Mouse (Mus musculus) adrenal gland, adult 18-20 months (tissue): ENCODE results near the gene Crocc2. TPM values are rescaled to one million over a fixed set of nuclear protein-coding genes. Genes with fewer than 3 reads are reported as not detected.
"Not testable (repeated sequence)": the region's sequence is repeated elsewhere in the genome, so short reads cannot be mapped to it uniquely, and the experiment has no call there.

Source experiments
- DNase-seq, 2 experiments: peaks; one replicate each; pipeline ENCODE4 v3.0.0; 2021 to 2022; ENCODE audit warnings: low spot score in 2 of 2
- total RNA-seq, 2 experiments: library from RNA; stranded (reverse); gene quantifications; 1 replicate in 1 of 2; 2 replicates in 1 of 2; pipeline ENCODE4 v1.2.3; 2021

The Crocc2 gene
- total RNA-seq, 2 experiments from 2014 or later = 0.03 TPM; not detected in 1

DNA sequence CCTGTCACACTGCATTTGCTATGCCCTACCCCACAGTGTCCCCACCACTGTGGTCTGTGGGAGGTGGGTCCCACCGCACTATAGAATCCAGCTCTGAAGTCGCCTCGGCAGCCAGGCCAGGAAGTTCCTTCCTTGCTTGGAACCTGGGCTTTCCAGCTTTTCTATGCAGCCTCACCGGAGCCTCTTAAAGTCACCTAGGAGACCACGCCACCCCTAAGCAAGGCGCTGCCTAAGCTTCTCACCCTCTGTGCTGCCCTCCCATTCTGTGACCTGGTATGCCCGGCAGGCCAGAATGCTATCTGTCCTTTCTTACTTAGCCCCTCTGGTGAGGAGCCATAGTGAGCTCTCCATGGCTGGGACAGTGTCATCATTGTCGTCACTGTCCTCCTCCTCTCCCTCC is 7.2 kb upstream of the Crocc2 start:
- no peak for DNase-seq

DNA sequence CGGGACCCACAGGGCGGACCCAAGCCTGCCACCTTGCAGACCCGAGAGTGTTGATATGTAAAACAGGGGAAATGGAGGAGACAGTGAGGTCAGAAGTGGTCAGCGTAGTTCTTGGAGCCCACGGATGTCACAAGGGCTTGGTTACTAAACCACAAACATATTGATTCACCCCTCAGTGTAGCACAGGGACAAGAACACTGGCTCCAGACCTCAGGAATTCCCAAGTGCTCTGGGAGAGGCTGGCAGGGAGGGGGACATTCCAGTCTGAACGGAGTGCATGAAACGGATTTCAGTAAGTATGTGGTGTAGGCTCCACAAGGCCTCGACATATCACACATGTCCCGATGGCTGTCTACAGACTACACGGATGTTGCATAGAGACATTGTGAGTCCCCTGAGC is 6.6 kb upstream of the Crocc2 start:
- no peak for DNase-seq

DNA sequence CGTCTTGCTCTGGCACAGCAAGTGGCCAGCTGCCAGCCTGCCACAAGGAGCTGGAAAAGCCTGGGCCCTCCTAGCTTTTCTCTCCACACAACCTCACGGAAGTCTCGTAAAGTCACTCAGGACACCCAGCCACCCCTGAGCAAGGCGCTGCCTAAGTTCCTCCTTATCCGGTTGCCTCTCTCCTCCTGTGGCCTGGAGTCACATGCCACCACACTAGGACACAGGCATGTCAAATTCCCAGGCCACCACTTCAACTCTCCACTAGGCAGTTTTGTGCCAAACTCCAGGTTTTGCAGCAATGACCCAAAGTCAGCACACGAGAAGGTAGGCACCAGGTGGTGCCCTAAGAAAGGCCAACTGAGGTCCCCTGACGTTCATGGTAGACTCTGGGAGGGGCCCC is 5.9 kb upstream of the Crocc2 start:
- no peak for DNase-seq

DNA sequence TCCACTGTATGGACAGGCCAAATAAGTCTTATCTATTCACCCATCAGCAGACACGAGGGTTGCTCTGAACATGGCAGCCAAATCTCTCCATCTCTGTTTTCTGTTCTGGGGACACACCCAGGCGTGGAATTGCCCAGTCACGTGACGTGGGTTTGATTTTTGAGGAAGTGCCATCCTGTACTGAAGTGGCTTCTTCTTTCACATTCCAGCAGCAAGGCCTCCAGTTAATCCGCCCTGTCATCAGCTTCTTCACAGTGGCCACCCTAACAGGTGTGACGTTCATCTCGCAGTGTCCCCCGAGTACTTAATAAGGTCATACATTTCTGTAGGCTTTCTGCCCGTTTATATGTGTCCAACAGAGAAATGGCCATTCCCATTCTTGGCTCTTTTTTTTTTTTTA is 3.1 kb upstream of the Crocc2 start:
- DNase-seq = no peak

DNA sequence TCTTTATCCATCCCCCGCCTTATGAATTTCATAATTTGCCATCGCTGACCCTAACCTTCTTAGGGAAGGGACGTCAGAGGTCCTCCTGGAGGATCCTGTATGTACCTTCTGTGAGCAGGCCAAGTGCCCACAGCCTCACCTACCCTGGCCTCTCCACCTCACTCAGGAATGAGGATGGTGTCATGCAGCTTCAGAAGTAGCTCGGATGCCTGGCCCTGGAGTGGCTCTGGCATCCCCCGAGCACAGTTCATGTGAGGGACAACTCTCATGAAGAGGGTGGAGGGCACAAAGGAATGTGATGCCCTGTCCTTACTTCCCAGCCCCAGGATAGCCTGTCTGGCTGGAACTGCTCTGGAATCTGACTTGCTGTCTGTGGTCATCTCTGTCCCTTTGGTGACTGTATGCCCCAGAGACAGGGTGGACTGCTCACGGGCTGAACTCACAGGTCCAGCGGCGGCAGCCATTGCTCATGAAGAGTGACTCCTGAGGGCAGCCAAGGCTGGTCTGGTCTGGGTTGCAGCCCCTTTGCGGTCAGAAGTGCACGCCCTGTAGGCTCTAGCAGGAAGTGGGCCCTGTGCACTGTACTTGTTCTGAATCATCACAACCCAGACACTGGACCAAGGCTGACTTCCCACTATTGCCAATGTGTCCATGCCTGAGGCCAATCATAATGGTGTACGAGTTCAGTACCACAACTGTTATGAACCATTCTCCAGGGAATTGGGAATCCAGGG is 2.0 kb upstream of the Crocc2 start:
- DNase-seq = no peak

DNA sequence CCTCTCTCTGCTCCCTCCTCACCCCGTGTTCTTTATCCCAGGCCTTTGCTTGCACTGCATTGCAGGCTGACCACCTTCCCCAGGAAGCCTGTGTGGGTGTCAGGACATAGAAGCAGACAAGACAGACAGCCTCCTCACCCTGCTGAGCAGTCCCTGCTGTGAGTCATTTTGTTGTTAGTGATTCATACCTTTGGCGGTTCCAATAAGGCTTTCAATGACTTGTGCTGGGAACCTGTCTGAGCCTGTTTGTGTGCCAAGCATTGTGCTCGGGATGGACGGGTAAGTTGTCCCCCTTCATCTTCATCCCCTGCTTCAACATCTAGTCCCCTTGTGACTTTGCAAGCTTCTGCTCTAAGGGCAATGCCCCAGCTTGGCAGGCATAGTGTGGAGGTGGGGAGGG is 5.1 kb downstream of the Crocc2 start:
- DNase-seq = no peak

DNA sequence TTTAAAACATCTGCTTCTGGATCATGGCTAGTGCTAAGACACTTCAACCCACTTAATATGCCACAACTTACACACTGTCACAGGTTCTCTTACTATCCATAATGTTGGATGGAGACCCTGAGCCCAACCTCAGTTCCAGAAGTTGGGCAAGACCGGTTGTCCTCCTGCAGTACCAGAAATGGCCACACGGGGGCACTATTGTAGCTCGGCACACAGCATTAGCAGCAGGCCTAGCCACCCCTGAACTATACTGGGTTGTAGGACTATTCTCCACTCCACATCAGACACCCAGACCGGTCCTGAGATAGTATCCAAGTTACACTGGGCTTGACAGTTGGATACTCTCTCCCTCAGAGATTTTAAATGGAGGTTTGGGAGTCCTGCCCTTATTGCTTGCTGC is 5.9 kb downstream of the Crocc2 start:
- DNase-seq = peak; percentile 74 to 83

DNA sequence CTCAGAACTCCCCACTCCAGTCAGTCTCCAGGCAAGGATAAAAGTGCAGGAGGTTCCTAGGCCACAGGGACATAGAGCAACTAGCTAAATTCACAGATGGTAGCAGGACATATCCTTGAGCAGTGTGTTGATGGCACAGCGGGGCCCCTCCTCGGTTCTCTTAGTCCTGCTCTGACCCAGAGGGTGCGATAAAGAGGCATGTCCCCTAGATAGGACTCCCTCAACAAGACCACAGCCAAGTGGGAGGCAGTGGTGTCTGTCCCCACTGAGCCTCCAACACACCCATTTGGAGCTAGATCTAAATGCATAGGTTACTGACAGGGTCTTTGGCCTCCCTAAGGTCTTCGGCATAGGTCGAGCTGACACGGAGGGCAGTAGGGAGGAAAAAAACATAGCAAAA is 7.3 kb downstream of the Crocc2 start:
- no peak for DNase-seq

DNA sequence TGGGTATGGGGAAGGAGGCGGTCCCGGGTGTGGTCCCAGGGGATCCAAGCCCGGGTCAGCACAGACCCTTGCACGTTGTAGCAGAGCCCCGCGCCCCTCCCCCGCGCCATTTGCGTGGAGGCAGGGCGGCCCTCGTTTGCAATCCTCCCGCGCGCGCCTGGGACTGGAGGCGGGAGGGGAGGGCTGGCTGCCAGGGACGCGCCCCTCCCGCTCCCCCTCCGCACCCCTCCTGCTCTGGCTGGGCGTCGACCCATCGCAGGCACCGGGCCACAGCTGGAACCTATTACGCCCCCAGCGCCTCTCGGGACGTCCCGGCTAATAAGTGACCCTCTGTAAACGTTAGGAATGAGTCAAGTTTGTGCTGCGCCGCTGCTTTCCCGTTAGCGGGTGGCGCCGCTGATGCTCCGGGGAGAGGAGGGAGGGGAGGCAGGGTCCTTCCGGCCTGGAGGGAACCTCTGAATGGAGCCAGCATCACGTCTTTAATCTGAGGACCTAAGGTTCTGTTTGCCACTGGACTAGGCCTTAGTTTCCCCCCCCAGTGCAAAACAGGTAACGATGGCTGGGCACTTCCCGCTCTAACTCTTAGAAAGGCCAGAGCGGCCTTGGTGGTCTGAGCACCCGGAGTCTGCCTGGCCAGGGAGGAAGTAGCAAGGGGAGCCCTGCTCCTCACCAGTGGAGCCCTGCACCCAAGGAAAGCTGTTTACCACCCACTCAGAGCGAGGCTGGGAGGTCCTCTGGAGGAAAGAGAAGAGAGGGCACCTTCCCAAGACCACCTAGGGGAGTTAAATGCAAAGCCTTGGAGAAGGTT is 8.2 kb downstream of the Crocc2 start:
- DNase-seq = peak; percentile 23 to 57

DNA sequence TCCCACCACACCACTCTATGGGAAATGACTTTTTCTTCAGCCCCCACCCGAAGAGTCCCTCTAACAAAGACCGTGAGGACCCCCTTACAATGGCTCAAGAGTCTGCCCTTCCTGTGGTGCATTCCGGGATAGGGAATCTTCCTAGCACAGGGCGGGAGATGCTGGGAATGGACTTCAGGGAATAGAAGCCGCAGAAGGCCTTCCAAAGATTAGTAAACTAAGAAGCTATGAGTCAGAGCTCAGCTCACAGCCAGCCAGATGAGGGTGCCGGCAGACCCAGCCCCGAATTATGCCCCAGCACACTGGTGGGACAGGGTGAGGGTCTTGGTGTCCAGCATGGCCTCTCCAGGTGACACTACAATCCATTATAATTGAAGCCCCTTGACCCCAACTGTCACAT is 13.8 kb downstream of the Crocc2 start:
- no peak for DNase-seq

DNA sequence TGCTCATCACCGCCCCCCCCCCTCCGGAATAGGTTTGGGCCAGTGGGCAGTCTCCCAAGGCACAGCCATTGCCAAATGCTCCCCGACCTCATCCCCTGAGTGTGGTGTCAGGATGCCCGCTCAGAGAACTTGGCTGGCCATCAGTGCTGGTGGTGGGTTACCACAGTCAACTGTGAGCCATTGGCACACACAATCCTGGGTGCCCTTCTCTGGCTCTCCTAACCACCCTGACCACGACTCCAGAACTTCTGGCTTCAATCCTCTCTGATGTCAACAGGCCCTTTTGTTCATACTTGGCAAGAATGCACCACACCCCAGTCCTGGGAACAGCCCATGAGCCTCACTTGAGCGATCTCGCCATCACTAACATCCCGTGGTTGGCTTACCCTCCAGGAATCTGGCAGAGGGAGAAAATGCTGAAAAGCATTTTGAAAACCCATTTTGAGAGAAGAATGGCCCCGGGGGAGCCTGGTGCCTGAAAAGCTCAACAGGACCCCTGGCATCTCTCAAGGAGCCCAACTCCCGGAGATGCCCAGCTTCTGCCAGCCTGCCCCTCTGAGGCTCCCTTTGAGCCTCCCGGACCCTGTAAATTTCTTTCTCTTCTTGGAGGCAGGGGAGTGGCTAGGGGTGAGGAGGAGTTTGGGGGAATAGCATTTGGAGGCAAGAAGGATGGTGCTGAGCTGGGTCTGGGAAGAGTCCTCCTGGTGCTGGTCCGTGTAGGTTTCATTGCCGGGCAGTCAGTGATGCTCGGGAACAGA is 15.7 kb downstream of the Crocc2 start:
- no peak for DNase-seq

DNA sequence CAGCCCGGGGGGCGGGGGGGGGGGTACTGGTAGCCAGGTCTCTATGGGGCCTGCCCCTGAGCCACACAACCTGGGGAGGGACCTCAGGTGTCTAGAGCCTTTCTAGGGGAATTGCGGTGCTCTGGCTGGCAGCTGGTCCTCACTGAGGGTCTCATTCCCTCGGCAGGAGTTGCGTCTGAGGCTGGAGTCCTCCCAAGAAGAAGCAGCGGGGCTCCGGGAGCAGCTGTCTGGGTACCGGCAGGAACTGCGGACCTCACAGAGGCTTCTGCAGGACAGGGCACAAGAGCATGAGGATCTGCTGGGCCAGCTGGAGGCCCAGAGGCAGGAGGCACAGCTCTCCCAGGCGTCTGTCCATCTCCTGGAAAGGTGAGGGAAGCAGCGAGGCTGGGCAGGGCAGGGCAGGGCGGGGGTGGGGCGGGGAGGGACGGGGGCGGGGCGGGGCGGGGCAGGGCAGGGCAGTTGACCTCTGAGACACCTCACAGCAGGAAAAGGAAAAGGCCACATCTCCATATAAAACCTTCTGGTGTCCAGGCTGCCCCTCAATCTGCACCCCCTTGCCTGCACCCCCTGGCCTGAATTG is 22.3 kb downstream of the Crocc2 start:
- no peak for DNase-seq

DNA sequence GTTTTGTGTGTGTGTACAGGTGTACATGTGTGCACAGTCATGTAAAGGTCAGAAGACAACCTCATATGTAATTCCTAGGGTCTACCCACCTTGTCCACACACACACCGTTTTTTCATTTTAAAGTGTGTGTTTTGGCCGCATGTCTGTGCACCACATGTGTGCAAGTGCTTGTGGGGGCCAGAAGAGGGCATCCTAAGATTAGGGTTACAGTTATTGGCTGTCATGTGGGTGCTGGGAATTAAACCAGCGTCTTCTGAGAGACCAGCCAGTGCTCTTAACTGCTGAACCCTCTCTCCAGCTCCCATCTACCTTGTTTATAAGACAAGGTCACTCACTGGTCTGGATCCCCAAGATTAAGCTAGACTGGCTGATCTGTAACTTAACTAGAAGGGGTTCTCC is 26.4 kb downstream of the Crocc2 start:
- no peak for DNase-seq

DNA sequence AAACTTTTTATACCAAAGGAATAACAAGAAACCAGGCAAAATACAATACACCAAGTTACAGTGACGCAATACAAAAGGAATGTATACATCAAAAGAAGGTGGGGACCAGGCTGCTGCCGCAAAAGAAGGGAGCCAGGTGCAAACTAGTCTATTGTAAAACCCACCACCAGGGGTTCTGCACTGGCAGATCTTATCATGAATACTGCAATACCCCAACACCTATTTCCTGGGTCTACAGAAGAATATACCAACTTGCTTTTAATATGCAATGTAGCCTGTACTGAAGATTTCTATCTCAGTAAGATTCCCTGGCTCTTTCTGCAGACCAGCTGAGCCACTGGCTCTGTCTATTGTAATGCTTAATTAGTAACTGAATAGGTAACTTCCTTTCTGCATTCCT is 28.9 kb downstream of the Crocc2 start:
- DNase-seq = not testable (repeated sequence)

DNA sequence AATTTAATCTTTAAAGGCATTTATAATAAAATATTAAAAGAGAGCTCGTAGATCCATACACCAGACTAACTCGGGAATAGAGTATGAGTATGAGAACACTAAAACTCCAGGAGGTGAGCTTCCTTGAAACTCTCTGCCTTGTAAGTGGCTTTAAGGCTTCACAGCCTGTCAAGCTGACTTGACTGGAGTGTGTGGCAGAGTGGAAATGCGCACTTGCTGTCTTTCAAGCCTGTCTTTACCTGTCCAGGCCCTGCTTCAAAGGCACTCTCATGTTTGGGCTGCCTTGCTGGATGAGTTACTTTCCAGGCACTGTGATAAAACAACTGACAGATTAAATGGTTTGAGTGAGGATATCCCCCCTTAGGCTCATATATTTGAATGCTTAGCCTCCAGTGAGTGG is 29.4 kb downstream of the Crocc2 start:
- DNase-seq = no peak

DNA sequence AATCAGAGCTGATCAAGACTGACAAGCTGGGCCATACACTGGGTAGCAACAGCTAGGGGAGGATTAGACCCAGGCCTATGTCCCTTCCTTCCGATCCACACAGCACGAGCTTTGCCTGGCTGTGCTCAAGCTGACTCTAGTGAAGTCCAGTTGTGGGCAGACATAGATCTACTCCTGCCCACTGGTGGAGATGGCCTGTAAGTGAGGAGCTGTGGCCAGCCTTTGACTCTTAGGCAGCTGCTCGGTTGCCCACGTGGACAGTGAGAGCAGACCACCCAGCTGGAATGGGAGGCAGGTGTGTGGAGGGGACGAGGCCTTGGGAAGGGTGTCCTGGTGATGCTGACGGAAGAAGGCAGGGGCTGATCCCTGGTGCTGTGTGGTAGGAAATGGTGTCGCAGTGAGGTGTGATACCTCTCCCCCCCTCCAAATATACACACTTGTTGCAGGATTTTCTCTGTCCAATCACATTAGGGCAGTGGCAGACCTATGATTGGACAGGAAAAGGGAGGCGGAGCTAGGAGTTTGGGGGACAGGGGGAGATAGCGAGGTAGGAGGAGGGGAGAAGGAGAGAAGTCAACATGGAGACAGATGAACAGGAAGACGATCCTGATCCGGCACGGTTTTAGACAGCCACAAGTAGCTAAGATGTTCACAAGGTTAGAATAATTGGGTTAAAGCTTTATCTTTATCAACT is 37.9 kb downstream of the Crocc2 start:
- DNase-seq = no peak

DNA sequence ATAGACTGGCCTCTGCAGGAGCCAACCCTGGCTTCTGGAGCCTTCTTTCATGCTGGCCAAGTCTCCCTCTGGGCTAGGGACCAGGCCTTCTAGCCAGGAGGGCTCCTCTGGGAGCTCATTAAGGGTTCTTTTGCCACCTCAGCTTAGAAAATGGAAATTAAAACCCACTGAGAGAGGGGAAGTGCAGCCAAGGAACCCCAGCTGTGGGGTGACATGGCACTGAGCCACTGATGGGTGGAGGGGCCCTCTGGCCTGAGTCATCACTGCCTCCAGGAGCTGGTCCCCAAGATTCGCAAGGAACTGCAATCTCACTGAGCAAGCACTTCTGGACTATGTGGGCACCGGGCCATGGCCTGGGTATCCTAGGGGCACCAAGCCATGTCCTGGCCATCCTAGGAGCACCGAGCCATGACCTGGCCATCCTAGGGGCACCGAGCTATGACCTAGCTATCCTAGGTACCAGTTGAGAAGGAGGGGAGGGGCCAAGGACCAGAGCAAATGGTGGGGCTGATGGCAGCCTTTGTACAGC is 39.1 kb downstream of the Crocc2 start:
- DNase-seq = no peak

DNA sequence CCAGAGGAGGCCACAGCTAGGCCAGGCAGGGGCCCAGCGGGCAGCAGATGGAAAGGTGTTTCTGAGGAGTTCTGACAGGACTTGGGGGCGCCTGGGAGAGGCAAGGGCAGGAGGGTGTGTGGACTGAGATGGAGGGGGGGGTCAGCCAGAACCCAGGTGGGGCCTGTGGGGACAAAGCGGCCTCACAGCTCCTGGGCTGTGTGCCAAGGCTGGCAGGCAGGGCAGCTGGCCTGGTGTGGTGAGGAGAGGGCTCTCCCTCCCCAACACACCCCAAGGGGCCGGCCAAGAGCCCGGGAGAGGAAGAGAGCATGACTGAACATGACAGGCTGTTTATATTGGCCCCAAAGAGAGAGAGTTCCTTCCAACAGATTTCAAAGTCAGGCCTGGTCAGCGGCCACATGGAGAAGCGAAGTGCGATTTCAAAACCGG is 41.7 kb downstream of the Crocc2 start:
- peak; percentile 12 to 49 for DNase-seq

DNA sequence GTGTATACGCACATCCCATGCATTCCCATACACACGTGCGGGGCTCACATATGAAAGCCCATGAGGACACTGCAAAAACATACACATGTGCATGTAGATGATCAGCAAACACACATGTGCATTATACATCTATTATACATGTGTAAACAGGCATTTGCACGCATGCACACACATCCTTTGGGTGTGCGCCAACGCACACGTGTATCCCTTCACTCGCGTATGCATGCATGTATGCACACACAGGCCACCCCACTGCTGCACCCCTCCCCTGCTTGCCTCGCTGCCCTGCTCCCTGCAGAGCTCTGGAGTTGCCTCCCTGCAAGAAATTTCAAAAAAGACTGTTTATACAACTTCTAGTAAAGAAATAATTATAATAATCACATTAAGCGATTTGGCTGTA is 42.5 kb downstream of the Crocc2 start:
- no peak for DNase-seq

DNA sequence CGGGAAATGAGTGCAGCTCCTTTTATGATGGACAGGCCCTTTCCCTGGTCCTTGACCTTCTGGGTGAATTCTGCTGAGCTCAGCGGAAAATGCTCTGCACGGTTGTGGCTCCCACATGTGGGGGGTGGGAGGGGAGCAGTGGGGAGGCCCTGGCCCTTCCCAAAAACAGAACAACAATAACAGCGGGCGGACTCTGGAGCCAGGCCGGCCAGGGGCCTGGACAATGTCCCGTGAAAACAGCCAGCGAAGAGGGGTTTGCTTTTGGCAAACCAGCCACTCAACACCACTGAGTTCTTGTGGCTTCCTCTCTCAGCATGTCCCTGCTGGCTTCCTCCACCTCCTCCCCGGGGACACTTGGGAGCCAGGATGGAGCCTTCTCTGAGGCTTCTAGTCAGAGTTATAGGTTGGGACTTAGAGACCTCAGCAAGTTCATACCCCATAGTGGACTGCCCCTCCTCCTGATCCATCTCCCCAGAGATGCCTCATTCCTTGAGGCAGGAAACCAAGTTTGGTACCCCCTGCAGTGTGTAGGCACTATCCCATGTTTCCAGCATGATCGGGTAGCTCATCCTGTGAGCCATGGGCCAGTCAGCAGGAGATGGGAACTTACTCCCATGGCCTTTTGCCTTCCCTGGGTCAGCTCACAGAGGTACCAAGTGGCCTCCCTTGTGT is 43.2 kb downstream of the Crocc2 start:
- DNase-seq = no peak
